Mouse (Mus musculus) G1E (cell line): ENCODE data around the gene Asb8. TPM values are rescaled to one million over a fixed set of nuclear protein-coding genes. Genes with fewer than 3 reads are reported as not detected.

Source experiments
- ATAC-seq: 2 replicates; pipeline ENCODE4 v1.8.0; 2016; ENCODE audit warnings: mild to moderate bottlenecking; ENCODE audit not compliant: insufficient number of reproducible peaks, poor library complexity, low FRiP score, severe bottlenecking; ENCODE audit errors: extremely low read depth
- DNase-seq: peaks from one replicate; pipeline ENCODE4 v3.0.0; 2012; ENCODE audit warnings: low spot score
- H3K27me3 ChIP-seq: 2 replicates; pipeline ENCODE4 v1.6.1; 2012; ENCODE audit warnings: mild to moderate bottlenecking, low read length, inconsistent platforms; ENCODE audit not compliant: insufficient read depth
- H3K36me3 ChIP-seq: replicated peaks from 2 replicates; pipeline ENCODE3; 2012; ENCODE audit warnings: mild to moderate bottlenecking, inconsistent platforms
- H3K4me1 ChIP-seq: 2 replicates; pipeline ENCODE4 v1.6.1; 2012; ENCODE audit warnings: low read depth, low read length, inconsistent platforms, mixed read lengths; ENCODE audit not compliant: insufficient read depth
- H3K4me3 ChIP-seq: 2 replicates; pipeline ENCODE4 v1.5.1; 2012; ENCODE audit warnings: low read depth, mild to moderate bottlenecking, inconsistent platforms, low read length, moderate library complexity, mixed read lengths
- H3K9me3 ChIP-seq: replicated peaks from 2 replicates; pipeline ENCODE4 v1.6.1; 2012; ENCODE audit warnings: inconsistent platforms
- CTCF ChIP-seq: IDR thresholded peaks from 2 replicates; pipeline ENCODE4 v1.5.1; 2012; ENCODE audit warnings: low read depth, low read length, inconsistent platforms, mixed read lengths
- GATA1 ChIP-seq: IDR thresholded peaks from 2 replicates; pipeline ENCODE4 v1.6.1; 2012; ENCODE audit warnings: borderline replicate concordance, low read length, inconsistent platforms, mixed read lengths
- GATA2 ChIP-seq: IDR thresholded peaks from 2 replicates; pipeline ENCODE4 v1.6.1; 2012; ENCODE audit warnings: low read depth, low read length, inconsistent platforms, borderline replicate concordance
- POLR2AphosphoS5 ChIP-seq: IDR thresholded peaks from 2 replicates; pipeline ENCODE4 v1.6.1; 2012; ENCODE audit warnings: low read depth, low read length, inconsistent platforms; ENCODE audit not compliant: insufficient replicate concordance
- TAL1 ChIP-seq: conservative IDR thresholded peaks from 2 replicates; pipeline ENCODE4 v1.6.1; 2012; ENCODE audit warnings: low read depth, low read length, inconsistent platforms, mixed read lengths
- polyA plus RNA-seq: library from polyadenylated mRNA; stranded (reverse); fragments of >175 nt; gene quantifications from 2 replicates; pipeline ENCODE4 v1.2.3, GENCODE M21; 2012
- total RNA-seq, 2 experiments: library from RNA; stranded (forward) in 1 of 2; stranded (reverse) in 1 of 2; fragments of 200-1000 nt in 1 of 2; fragments of >200 nt in 1 of 2; fragmentation: Nextera tagmentation in 1 of 2; gene quantifications; 2 replicates each; pipeline ENCODE4 v1.2.3; 2014 to 2017

Gene Asb8
- total and polyA plus RNA-seq, 3 experiments, result 5.1 to 37.5 (median 30.4) TPM

GRCm38 (mm10) chr15:98170917-98171316, 5.5 kb upstream of the Asb8 start:
- no peak for TF ChIP-seq GATA2
- no peaks in the 10 kb centered on the region for H3K36me3 ChIP-seq
- DNase-seq, result no peak
- peaks cover 42% of the 10 kb centered on the region for H3K27me3 ChIP-seq
- H3K9me3 ChIP-seq, result no peaks in the 10 kb centered on the region
- H3K4me1 ChIP-seq, result 0 out of 2 replicates have a peak, but pooled peaks cover 5% of the 10 kb centered on the region
- ATAC-seq, result no peak
- no peak overlapping the region for H3K4me3 ChIP-seq

GRCm38 (mm10) chr15:98170365-98170764, 4.9 kb upstream of the Asb8 start:
- no peaks in the 10 kb centered on the region for H3K9me3 ChIP-seq
- ATAC-seq, result no peak
- H3K27me3 ChIP-seq, result peaks cover 47% of the 10 kb centered on the region
- DNase-seq, result no peak
- no peak overlapping the region for H3K4me3 ChIP-seq
- TF ChIP-seq TAL1 (no peak), CTCF (no peak), GATA1 (no peak), GATA2 (no peak), POLR2AphosphoS5 (no peak)
- no peaks in the 10 kb centered on the region for H3K36me3 ChIP-seq
- H3K4me1 ChIP-seq, result 0 out of 2 replicates have a peak, but pooled peaks cover 5% of the 10 kb centered on the region

DNA sequence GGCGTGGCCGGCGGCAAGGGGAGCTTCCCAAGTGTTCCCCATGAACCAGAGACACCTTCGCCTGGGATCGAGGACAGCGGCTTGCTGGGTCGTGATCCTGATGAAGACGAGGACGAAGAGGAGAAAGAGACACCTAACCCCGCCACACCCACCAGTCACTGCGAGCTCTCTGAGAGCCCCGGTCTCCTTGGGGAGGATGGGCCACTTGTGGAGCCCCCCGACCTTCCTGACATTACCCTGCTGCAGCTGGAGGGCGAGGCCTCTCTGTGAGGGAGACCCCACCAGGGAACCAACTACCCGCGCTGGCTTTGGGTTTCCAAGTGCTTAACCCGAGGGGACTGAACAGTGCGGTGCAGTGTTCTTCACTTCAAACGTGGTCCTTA, 3.2 kb upstream of the Asb8 start:
- DNase-seq (no peak), ATAC-seq (no peak)
- H3K27me3 ChIP-seq, result peaks cover 55% of the 10 kb centered on the region
- H3K4me1 ChIP-seq, result 0 out of 2 replicates have a peak, but pooled peaks cover 5% of the 10 kb centered on the region
- H3K36me3 ChIP-seq, result no peaks in the 10 kb centered on the region
- no peak for TF ChIP-seq GATA1
- TF ChIP-seq CTCF, result no peak
- TF ChIP-seq GATA2, result no peak
- TF ChIP-seq POLR2AphosphoS5, result no peak
- TF ChIP-seq TAL1, result no peak
- H3K9me3 ChIP-seq, result no peaks in the 10 kb centered on the region
- no peak overlapping the region for H3K4me3 ChIP-seq

GRCm38 (mm10) chr15:98167645-98168621, 2.5 kb upstream of the Asb8 start:
- H3K27me3 ChIP-seq, result peaks cover 56% of the 10 kb centered on the region
- DNase-seq (no peak), ATAC-seq (no peak)
- TF ChIP-seq GATA1, result no peak
- TF ChIP-seq TAL1, result no peak
- no peak for TF ChIP-seq CTCF
- TF ChIP-seq GATA2, result no peak
- no peak for TF ChIP-seq POLR2AphosphoS5
- H3K4me1 ChIP-seq, result 0 out of 2 replicates have a peak, but pooled peaks cover 5% of the 10 kb centered on the region
- H3K36me3 ChIP-seq, result no peaks in the 10 kb centered on the region
- no peak overlapping the region for H3K4me3 ChIP-seq
- no peaks in the 10 kb centered on the region for H3K9me3 ChIP-seq

- Histone ChIP-seq H3K36me3 (no peaks in the 10 kb centered on the region), H3K27me3 (peaks cover 54% of the 10 kb centered on the region), H3K9me3 (no peaks in the 10 kb centered on the region), H3K4me3 (no peak within 1 kb of the TSS), H3K4me1 (peaks cover 12% of the 10 kb centered on the region)
- DNase-seq (no peak), ATAC-seq (no peak)
- TF ChIP-seq CTCF (no peak), GATA2 (no peak), GATA1 (no peak), TAL1 (no peak), POLR2AphosphoS5 (no peak)
Observed at GRCm38 (mm10) chr15:98166963-98167644, 1.7 kb upstream of the Asb8 start, which contains the start of gene Ccdc184. Gene Ccdc184 (plus strand): TSS chr15:98167158.

GRCm38 (mm10) chr15:98162561-98162960, 2.9 kb downstream of the Asb8 start:
- no peaks in the 10 kb centered on the region for H3K36me3 ChIP-seq
- no peak for TF ChIP-seq GATA2
- no peak for TF ChIP-seq TAL1
- no peak for TF ChIP-seq POLR2AphosphoS5
- no peak for TF ChIP-seq CTCF
- TF ChIP-seq GATA1, result no peak
- peaks cover 30% of the 10 kb centered on the region for H3K27me3 ChIP-seq
- no peak for DNase-seq
- no peak overlapping the region for H3K4me3 ChIP-seq
- no peaks in the 10 kb centered on the region for H3K9me3 ChIP-seq
- ATAC-seq, result no peak
- peaks cover 24% of the 10 kb centered on the region for H3K4me1 ChIP-seq
